Mouse (Mus musculus) skeletal muscle tissue, postnatal 0 days (tissue): ENCODE data around the gene Cep112. TPM values are rescaled to one million over a fixed set of nuclear protein-coding genes. Genes with fewer than 3 reads are reported as not detected.

Experiments used
- polyA plus RNA-seq: library from polyadenylated mRNA; unstranded; fragments of >200 nt; fragmentation: Nextera tagmentation; extraction: Ambion mirVana; gene quantifications from 2 replicates; pipeline ENCODE4 v1.2.1, GENCODE M21; 2015

Gene Cep112
- polyA plus RNA-seq: 9.2 and 10.0 TPM in 2 replicates

DNA sequence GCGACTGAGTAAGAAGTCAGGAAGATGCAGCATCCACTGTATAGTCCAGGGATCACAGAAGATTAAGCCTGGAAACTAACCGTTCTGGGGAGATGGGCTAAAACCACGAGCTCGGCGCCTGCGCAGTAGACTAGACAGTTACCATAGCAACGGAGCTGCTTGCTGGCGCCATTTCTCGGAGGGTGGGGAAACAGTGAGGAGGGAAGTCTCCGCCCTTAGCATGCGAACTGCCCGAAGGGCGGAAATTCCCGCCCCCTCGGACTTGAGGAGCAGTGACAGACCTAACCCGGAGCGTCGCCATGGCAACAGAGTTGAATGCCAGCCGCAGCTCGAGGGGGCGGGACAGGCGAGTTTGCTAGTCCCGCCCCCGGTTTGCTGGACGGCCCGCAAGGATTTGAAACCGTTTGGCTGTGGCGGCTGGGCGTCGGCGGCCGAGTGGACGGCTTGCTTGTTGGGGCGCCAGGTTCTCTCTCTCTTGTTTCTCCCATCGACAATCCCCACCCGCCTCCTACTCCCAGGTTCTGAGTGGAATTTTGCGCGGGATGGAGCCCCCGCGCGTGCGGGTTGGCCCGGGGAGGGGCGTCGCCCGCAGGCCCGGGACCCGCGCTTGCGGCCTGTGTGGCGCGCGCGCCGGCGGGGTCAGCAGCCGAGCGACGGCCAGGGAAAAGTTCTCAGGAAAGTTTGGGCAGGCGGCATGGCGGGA, at the start of gene Cep112:
TSS of gene Cep112 (plus strand) at position 304 of the 703 bp plus-strand sequence.

Other genes with a start within 250 kb of the Cep112 start
- gene Apoh, start 81.8 kb upstream of the Cep112 start, polyA plus RNA-seq: 1.9 and 3.0 TPM in 2 replicates
- gene Prkca, start 81.3 kb upstream of the Cep112 start, polyA plus RNA-seq: 6.9 and 7.9 TPM in 2 replicates